Mouse (Mus musculus): ENCODE measurements around the gene Glud1. TPM values are rescaled to one million over a fixed set of nuclear protein-coding genes. Genes with fewer than 3 reads are reported as not detected.
A peak's percentile ranks its signal among the peaks of the same experiment; 100 is the strongest.

The Glud1 gene
- polyA plus RNA-seq, 1 experiment from 2014 or later = 105 TPM

- no peaks in the 10 kb centered on the region for H3K9me3 ChIP-seq (replicated peaks)
- no peaks in the 10 kb centered on the region for H3K4me1 ChIP-seq
- no peak overlapping the region for H3K27ac ChIP-seq
- no peaks in the 10 kb centered on the region for H3K27me3 ChIP-seq
- H3K36me3 ChIP-seq = peaks cover 75% of the 10 kb centered on the region
- no peak overlapping the region for H3K4me3 ChIP-seq (replicated peaks)
- no peak overlapping the region for H3K4me2 ChIP-seq
- no peak for ATAC-seq (replicated peaks; ENCODE audit: low FRiP score)
- no peak overlapping the region for H3K9ac ChIP-seq
- WGBS = 94% methylated on average over 4 of the region's 4 CpGs
These were observed 31.5 kb downstream of the Glud1 start for GRCm38 (mm10) chr14:34341993-34342392.

- H3K4me2 ChIP-seq = no peak overlapping the region
- H3K9ac ChIP-seq = no peak overlapping the region
- no peak overlapping the region for H3K27ac ChIP-seq
- H3K9me3 ChIP-seq (replicated peaks) = no peaks in the 10 kb centered on the region
- H3K36me3 ChIP-seq = peaks cover 64% of the 10 kb centered on the region
- no peak for ATAC-seq (replicated peaks; ENCODE audit: low FRiP score)
- no peak overlapping the region for H3K4me3 ChIP-seq (replicated peaks)
- WGBS = 91% methylated on average over 4 of the region's 4 CpGs
- no peaks in the 10 kb centered on the region for H3K4me1 ChIP-seq
- H3K27me3 ChIP-seq = no peaks in the 10 kb centered on the region
These were observed 32.6 kb downstream of the Glud1 start for GRCm38 (mm10) chr14:34343078-34343477.

- H3K9me3 ChIP-seq (replicated peaks) = no peaks in the 10 kb centered on the region
- no peak for ATAC-seq (replicated peaks; ENCODE audit: low FRiP score)
These were observed 33.8 kb downstream of the Glud1 start for GRCm38 (mm10) chr14:34344361-34344760.

GRCm38 (mm10) chr14:34345771-34346566, 35.4 kb downstream of the Glud1 start:
- no peak overlapping the region for H3K4me3 ChIP-seq (replicated peaks)
- no peak; the same call in 1 of the 2 replicates for ATAC-seq (replicated peaks; ENCODE audit: low FRiP score)
- 53% methylated on average over 12 of the region's 12 CpGs for WGBS
- no peaks in the 10 kb centered on the region for H3K27me3 ChIP-seq
- H3K36me3 ChIP-seq = peaks cover 37% of the 10 kb centered on the region
- no peaks in the 10 kb centered on the region for H3K9me3 ChIP-seq (replicated peaks)
- H3K27ac ChIP-seq = no peak overlapping the region
- no peak overlapping the region for H3K4me2 ChIP-seq
- H3K4me1 ChIP-seq = no peaks in the 10 kb centered on the region
- H3K9ac ChIP-seq = no peak overlapping the region

More at GRCm38 (mm10) chr14:34344361-34344760, 33.8 kb downstream of the Glud1 start:
- Histone ChIP-seq H3K27ac (no peak overlapping the region), H3K9ac (no peak overlapping the region), H3K27me3 (no peaks in the 10 kb centered on the region), H3K4me3 (replicated peaks) (no peak overlapping the region), H3K4me1 (no peaks in the 10 kb centered on the region), H3K36me3 (peaks cover 51% of the 10 kb centered on the region), H3K4me2 (no peak overlapping the region)
- WGBS = 91% methylated on average over 5 of the region's 5 CpGs

- Histone ChIP-seq H3K9ac (no peak overlapping the region), H3K4me1 (no peaks in the 10 kb centered on the region), H3K4me2 (no peak overlapping the region), H3K9me3 (replicated peaks) (no peaks in the 10 kb centered on the region), H3K4me3 (replicated peaks) (no peak overlapping the region), H3K27ac (no peak overlapping the region), H3K36me3 (peaks cover 25% of the 10 kb centered on the region), H3K27me3 (no peaks in the 10 kb centered on the region)
- no peak for ATAC-seq (replicated peaks; ENCODE audit: low FRiP score)
- 94% methylated on average over 5 of the region's 5 CpGs for WGBS
These were observed 36.6 kb downstream of the Glud1 start for GRCm38 (mm10) chr14:34347084-34347483.

- H3K36me3 ChIP-seq = peaks cover 13% of the 10 kb centered on the region
- no peak overlapping the region for H3K4me2 ChIP-seq
- H3K9ac ChIP-seq = no peak overlapping the region
- WGBS = 76% methylated on average over 7 of the region's 7 CpGs
- peaks cover 4% of the 10 kb centered on the region; the same call in 1 of the 2 replicates for H3K4me1 ChIP-seq
- no peaks in the 10 kb centered on the region for H3K27me3 ChIP-seq
- H3K9me3 ChIP-seq (replicated peaks) = no peaks in the 10 kb centered on the region
- ATAC-seq (replicated peaks; ENCODE audit: low FRiP score) = no peak
- H3K27ac ChIP-seq = no peak overlapping the region
- H3K4me3 ChIP-seq (replicated peaks) = no peak overlapping the region
These were observed 37.8 kb downstream of the Glud1 start for GRCm38 (mm10) chr14:34348301-34348700.

GRCm38 (mm10) chr14:34349007-34349406, 38.5 kb downstream of the Glud1 start:
- H3K36me3 ChIP-seq = peaks cover 9% of the 10 kb centered on the region
- peaks cover 4% of the 10 kb centered on the region; the same call in 1 of the 2 replicates for H3K4me1 ChIP-seq
- ATAC-seq (replicated peaks; ENCODE audit: low FRiP score) = no peak
- no peaks in the 10 kb centered on the region for H3K27me3 ChIP-seq
- H3K9ac ChIP-seq = no peak overlapping the region
- 85% methylated on average over 8 of the region's 8 CpGs for WGBS
- H3K4me2 ChIP-seq = no peak overlapping the region
- H3K27ac ChIP-seq = no peak overlapping the region
- no peaks in the 10 kb centered on the region for H3K9me3 ChIP-seq (replicated peaks)
- no peak overlapping the region for H3K4me3 ChIP-seq (replicated peaks)

- WGBS = 61% methylated on average over 3 of the region's 3 CpGs
- Histone ChIP-seq H3K27ac (no peak overlapping the region), H3K4me2 (no peak overlapping the region), H3K9ac (no peak overlapping the region), H3K27me3 (no peaks in the 10 kb centered on the region), H3K9me3 (replicated peaks) (no peaks in the 10 kb centered on the region), H3K4me1 (peaks cover 8% of the 10 kb centered on the region), H3K4me3 (replicated peaks) (no peak overlapping the region), H3K36me3 (no peaks in the 10 kb centered on the region)
- no peak for ATAC-seq (replicated peaks; ENCODE audit: low FRiP score)
These were observed 41.1 kb downstream of the Glud1 start for GRCm38 (mm10) chr14:34351660-34352059.

- Histone ChIP-seq H3K27me3 (no peaks in the 10 kb centered on the region), H3K9me3 (replicated peaks) (no peaks in the 10 kb centered on the region), H3K4me3 (replicated peaks) (no peak overlapping the region), H3K4me1 (peaks cover 8% of the 10 kb centered on the region), H3K36me3 (no peaks in the 10 kb centered on the region), H3K27ac (0 out of 2 replicates have a peak overlapping the region, but pooled peaks have one; percentile 7), H3K9ac (no peak overlapping the region), H3K4me2 (no peak overlapping the region)
- no peak for ATAC-seq (replicated peaks; ENCODE audit: low FRiP score)
- 66% methylated on average over 6 of the region's 6 CpGs for whole genome bisulfite sequencing
These were observed 42.0 kb downstream of the Glud1 start for GRCm38 (mm10) chr14:34352523-34352922.

- Histone ChIP-seq H3K27me3 (no peaks in the 10 kb centered on the region), H3K9ac (no peak overlapping the region), H3K27ac (no peak overlapping the region), H3K9me3 (replicated peaks) (no peaks in the 10 kb centered on the region), H3K4me2 (no peak overlapping the region), H3K4me3 (replicated peaks) (no peak overlapping the region), H3K4me1 (peaks cover 8% of the 10 kb centered on the region), H3K36me3 (no peaks in the 10 kb centered on the region)
- 89% methylated on average over 3 of the region's 3 CpGs for WGBS
- ATAC-seq (replicated peaks; ENCODE audit: low FRiP score) = no peak
These were observed 42.8 kb downstream of the Glud1 start for GRCm38 (mm10) chr14:34353326-34353725.

GRCm38 (mm10) chr14:34354456-34354855, 43.9 kb downstream of the Glud1 start:
- Histone ChIP-seq H3K4me3 (replicated peaks) (no peak overlapping the region), H3K4me2 (no peak overlapping the region), H3K9me3 (replicated peaks) (no peaks in the 10 kb centered on the region), H3K4me1 (peaks cover 8% of the 10 kb centered on the region), H3K9ac (no peak overlapping the region), H3K27ac (no peak overlapping the region), H3K36me3 (no peaks in the 10 kb centered on the region), H3K27me3 (no peaks in the 10 kb centered on the region)
- ATAC-seq (replicated peaks; ENCODE audit: low FRiP score) = no peak
- 85% methylated on average over 4 of the region's 4 CpGs for WGBS

GRCm38 (mm10) chr14:34355301-34355700, 44.8 kb downstream of the Glud1 start, which contains the start of gene Fam25c:
Gene Fam25c (minus strand): TSS chr14:34355433.
- Histone ChIP-seq H3K9ac (no peak within 1 kb of the TSS), H3K27me3 (no peaks in the 10 kb centered on the region), H3K27ac (no peak within 1 kb of the TSS), H3K4me3 (replicated peaks) (no peak within 1 kb of the TSS), H3K4me1 (peaks cover 8% of the 10 kb centered on the region), H3K36me3 (no peaks in the 10 kb centered on the region), H3K9me3 (replicated peaks) (no peaks in the 10 kb centered on the region), H3K4me2 (no peak within 1 kb of the TSS)
- no peak for ATAC-seq (replicated peaks; ENCODE audit: low FRiP score)
- 78% methylated on average over 6 of the region's 6 CpGs for WGBS

All from kidney, embryonic 15.5 days (tissue).